Mouse (Mus musculus) liver, adult 2 months (tissue): ENCODE measurements around the gene Raver1.

Experiments
- CTCF ChIP-seq: fragments of 200-500 bp; IDR thresholded peaks from 2 replicates; pipeline ENCODE4 v1.5.1; 2011; ENCODE audit warnings: low read depth, low read length, control low read depth
- POLR2A ChIP-seq: fragments of 200-500 bp; IDR thresholded peaks from 2 replicates; pipeline ENCODE4 v1.6.1; 2011; ENCODE audit warnings: low read length, control low read depth; ENCODE audit not compliant: insufficient read depth; ENCODE audit errors: extremely low read depth

DNA sequence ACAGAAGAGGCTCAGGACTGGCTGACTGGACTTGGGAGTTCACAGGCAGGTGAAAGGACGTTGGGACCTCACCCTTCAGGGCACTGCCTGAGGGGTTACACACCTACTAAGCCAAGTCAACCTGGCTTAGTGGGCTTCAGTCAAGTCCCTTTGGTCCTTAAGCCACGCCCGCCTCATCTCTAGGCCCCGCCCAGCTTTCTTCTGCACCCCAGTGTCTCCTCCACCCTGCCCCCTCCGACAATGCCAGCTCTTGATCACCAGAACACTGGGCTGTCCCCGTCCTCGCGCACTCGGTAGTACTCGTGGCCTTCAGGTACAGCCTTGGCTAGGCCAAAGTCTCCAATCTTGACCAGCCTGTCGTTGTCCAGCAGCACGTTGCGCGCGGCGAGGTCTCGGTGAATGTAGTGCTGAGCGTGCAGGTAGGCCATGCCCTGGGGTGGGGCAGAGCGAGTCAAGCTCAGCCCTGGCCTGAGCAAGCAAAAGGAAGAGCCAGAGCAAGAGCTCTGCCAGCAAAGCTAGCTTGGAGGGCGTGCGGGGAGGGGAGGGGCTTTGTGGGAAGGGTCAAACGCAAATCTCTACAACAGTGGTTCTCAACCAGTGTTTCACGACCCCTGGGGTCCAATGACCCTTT, 15.9 kb upstream of the Raver1 start:
- TF ChIP-seq CTCF (no peak), POLR2A (no peak)
